Mouse (Mus musculus): ENCODE measurements at regions not wholly inside any gene's neighbourhood (a gene's known extent, or its start where the extent isn't known, plus 50 kb on each side); places are given as distances from the start of the nearest gene placed in this dataset.

DNA sequence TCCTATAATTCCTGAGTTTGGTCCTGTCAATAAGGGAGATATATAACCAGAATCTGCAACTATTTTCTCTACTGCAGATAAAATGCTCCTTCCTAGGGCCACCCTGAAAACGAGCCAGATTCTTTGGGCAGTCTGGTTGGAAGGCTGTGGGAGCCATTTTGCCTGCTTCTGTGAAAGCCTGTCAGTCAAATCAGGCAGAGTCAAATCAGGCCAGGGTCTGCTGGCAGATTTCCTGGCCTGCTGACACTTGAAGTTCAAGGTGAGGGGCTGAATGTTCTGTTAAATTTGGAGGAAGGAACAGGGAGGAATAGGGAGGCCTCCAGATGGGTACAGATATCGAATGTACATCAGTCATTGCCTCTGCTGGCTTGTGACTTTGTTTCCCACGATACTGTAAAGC is 206.0 kb upstream of the Pkn2 start:
- Histone ChIP-seq H3K9me3 (ENCODE audit: low read length) (no peaks in the 10 kb centered on the region), H3K36me3 (replicated peaks; ENCODE audit: insufficient read depth, low read length) (no peaks in the 10 kb centered on the region), H3K9ac (replicated peaks) (no peak overlapping the region), H3K4me1 (ENCODE audit: insufficient read depth) (no peaks in the 10 kb centered on the region), H3K27ac (ENCODE audit: low read depth) (no peak overlapping the region), H3K4me3 (ENCODE audit: low read depth, low read length) (no peak overlapping the region), H3K27me3 (ENCODE audit: insufficient read depth, low read length) (no peaks in the 10 kb centered on the region), H3K4me2 (ENCODE audit: low read depth, low read length) (no peak overlapping the region)
- TF ChIP-seq EP300 (IDR thresholded peaks at IDR 0.05; ENCODE audit: low read depth) (no peak), CTCF (IDR thresholded peaks at IDR 0.05; ENCODE audit: low read depth) (no peak)
- no peak for ATAC-seq
- no peak for DNase-seq
- WGBS (ENCODE audit: insufficient replicate concordance) = 63% methylated on average over 3 of the region's 3 CpGs

DNA sequence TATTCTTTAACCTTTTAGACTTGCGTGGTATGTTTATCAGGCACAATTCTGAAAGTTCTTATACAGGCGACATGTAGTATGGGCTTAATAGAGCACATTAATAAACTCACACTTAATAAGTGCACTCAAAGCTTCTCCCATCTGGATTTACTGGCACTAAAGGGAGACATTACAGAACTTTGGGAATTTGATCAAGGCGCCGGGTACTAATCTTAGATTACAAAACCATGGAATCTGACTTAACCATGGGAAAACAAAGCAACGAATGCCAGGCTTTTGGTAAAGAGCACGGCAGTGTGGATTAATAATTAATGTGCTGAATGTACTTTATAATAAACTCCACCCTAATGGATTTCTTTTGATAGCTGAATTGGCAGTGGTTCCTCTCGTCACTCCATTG is 196.5 kb upstream of the Pkn2 start:
- H3K4me3 ChIP-seq (ENCODE audit: low read depth, low read length) = no peak overlapping the region
- ATAC-seq (no peak), DNase-seq (no peak)
- H3K27me3 ChIP-seq (ENCODE audit: insufficient read depth, low read length) = no peaks in the 10 kb centered on the region
- no peaks in the 10 kb centered on the region for H3K4me1 ChIP-seq (ENCODE audit: insufficient read depth)
- WGBS (ENCODE audit: insufficient replicate concordance) = 77% methylated on average over 7 of the region's 7 CpGs
- no peaks in the 10 kb centered on the region for H3K36me3 ChIP-seq (replicated peaks; ENCODE audit: insufficient read depth, low read length)
- no peak overlapping the region for H3K4me2 ChIP-seq (ENCODE audit: low read depth, low read length)
- H3K9ac ChIP-seq (replicated peaks) = no peak overlapping the region
- no peak overlapping the region for H3K27ac ChIP-seq (ENCODE audit: low read depth)
- no peaks in the 10 kb centered on the region for H3K9me3 ChIP-seq (ENCODE audit: low read length)
- TF ChIP-seq CTCF (IDR thresholded peaks at IDR 0.05; ENCODE audit: low read depth) (no peak), EP300 (IDR thresholded peaks at IDR 0.05; ENCODE audit: low read depth) (no peak)

DNA sequence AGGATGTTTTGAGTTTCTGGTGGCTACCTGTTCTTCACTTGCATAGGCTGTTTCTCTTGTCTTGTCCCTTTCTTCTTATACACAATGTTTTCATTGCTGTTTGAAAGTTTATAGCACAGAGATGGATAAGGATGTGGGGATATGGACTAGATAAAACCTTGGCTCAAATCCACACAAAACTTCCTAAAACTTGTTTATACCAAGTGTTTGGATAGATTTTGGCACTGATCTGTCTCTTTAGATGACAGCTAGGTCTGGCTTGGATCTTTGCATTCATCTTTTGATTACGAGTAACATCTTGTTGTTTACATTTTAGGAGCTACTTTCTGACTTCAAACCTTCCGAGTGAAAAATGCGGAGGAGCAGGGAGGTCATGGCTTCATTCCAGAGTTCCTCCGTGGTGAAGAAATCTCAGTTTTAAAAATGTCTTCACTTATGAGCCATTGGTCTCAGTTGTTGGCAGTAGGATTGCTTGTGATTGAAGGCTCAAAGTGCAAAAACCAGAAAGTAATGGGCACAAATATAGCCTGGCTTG is 190.1 kb upstream of the Pkn2 start:
- ATAC-seq (no peak), DNase-seq (no peak)
- Histone ChIP-seq H3K4me3 (ENCODE audit: low read depth, low read length) (no peak overlapping the region), H3K4me1 (ENCODE audit: insufficient read depth) (no peaks in the 10 kb centered on the region), H3K9me3 (ENCODE audit: low read length) (no peaks in the 10 kb centered on the region), H3K36me3 (replicated peaks; ENCODE audit: insufficient read depth, low read length) (no peaks in the 10 kb centered on the region), H3K27me3 (ENCODE audit: insufficient read depth, low read length) (no peaks in the 10 kb centered on the region), H3K4me2 (ENCODE audit: low read depth, low read length) (no peak overlapping the region), H3K27ac (ENCODE audit: low read depth) (no peak overlapping the region), H3K9ac (replicated peaks) (no peak overlapping the region)
- no peak for TF ChIP-seq CTCF (IDR thresholded peaks at IDR 0.05; ENCODE audit: low read depth)
- TF ChIP-seq EP300 (IDR thresholded peaks at IDR 0.05; ENCODE audit: low read depth) = no peak
- WGBS (ENCODE audit: insufficient replicate concordance) = 76% methylated on average over 4 of the region's 4 CpGs

DNA sequence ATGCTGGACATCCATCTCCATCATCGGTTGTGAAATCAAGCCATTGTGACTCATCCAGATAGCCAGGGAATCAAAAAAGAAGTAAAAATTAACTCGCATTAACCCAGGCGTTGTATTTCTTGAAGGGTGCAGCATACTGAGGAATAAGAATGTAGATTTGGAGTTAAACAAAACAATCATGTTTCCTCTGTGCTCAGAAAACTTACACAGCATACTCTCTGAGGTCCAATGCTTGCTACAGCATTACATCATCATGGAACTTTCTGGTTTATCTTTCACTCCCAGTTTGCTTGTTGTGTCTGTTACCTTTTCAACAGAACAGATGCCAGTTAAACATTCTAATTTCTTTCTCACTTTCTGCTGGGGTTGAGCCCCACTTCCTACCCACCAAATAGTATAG is 173.1 kb upstream of the Pkn2 start:
- DNase-seq = no peak
- Histone ChIP-seq H3K9me3 (ENCODE audit: low read length) (no peaks in the 10 kb centered on the region), H3K4me2 (ENCODE audit: low read depth, low read length) (no peak overlapping the region), H3K27me3 (ENCODE audit: insufficient read depth, low read length) (no peaks in the 10 kb centered on the region), H3K27ac (ENCODE audit: low read depth) (no peak overlapping the region), H3K9ac (replicated peaks) (no peak overlapping the region), H3K36me3 (replicated peaks; ENCODE audit: insufficient read depth, low read length) (no peaks in the 10 kb centered on the region), H3K4me3 (ENCODE audit: low read depth, low read length) (no peak overlapping the region), H3K4me1 (ENCODE audit: insufficient read depth) (no peaks in the 10 kb centered on the region)
- TF ChIP-seq CTCF (IDR thresholded peaks at IDR 0.05; ENCODE audit: low read depth) = no peak
- no peak for TF ChIP-seq EP300 (IDR thresholded peaks at IDR 0.05; ENCODE audit: low read depth)
- ATAC-seq = no peak
- 78% methylated on average over 3 of the region's 3 CpGs for WGBS (ENCODE audit: insufficient replicate concordance)

DNA sequence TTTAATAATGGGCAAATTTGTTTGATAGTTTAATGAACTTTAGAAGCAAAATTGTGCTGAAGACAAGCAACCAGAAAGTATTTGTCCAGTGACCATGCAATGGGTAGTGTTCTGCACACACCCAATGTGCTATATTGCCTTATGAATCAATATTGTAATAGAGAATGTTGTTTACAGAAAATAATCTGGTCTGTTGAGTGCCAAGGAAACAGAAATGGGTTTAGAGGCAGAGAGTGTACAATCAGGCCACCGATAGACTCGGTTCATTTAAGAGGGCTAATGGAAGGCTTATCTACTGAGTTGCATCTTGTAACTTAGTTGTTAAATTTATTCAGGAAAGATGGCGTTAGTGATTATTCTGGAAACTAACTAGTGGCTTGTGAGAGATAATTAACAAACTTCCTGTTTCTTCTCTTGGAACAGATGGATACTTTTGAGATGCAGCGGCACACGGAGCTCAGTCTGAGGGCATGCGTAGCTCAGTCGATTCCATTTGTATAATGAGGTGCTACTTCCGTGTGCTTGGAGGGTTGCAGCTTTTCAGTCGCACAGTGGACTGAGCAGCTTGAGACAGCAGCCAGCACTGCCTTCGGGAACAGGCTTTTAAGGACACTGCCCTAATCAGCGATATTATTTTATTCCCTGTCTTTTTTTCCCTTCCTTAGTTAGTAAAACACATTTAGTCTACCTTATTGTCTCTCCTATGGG is 171.6 kb upstream of the Pkn2 start:
- Histone ChIP-seq H3K9ac (replicated peaks) (no peak overlapping the region), H3K4me1 (ENCODE audit: insufficient read depth) (no peaks in the 10 kb centered on the region), H3K9me3 (ENCODE audit: low read length) (no peaks in the 10 kb centered on the region), H3K36me3 (replicated peaks; ENCODE audit: insufficient read depth, low read length) (no peaks in the 10 kb centered on the region), H3K27me3 (ENCODE audit: insufficient read depth, low read length) (no peaks in the 10 kb centered on the region), H3K4me2 (ENCODE audit: low read depth, low read length) (no peak overlapping the region), H3K27ac (ENCODE audit: low read depth) (no peak overlapping the region), H3K4me3 (ENCODE audit: low read depth, low read length) (no peak overlapping the region)
- no peak for TF ChIP-seq CTCF (IDR thresholded peaks at IDR 0.05; ENCODE audit: low read depth)
- no peak for TF ChIP-seq EP300 (IDR thresholded peaks at IDR 0.05; ENCODE audit: low read depth)
- DNase-seq (no peak), ATAC-seq (no peak)
- 49% methylated on average over 11 of the region's 11 CpGs for WGBS (ENCODE audit: insufficient replicate concordance)

DNA sequence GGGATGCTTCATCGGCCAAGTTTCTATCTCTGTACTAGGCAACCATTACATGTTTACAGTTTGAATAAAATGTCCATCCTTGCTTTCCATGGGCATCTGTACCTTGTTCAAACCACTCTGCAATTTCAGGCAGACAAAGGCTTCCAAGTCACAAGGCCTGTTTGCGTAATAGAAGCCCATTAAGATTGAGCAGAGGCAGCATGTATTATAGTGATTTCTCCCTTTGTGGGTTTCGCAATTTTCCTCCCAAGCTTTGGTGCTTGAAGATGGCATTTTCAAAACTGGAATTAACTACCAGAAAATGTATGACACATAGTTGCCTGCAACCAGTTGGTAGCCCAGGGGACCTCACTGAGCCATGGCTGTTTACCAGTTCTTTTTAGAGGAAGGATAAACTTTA is 158.9 kb upstream of the Pkn2 start:
- Histone ChIP-seq H3K27ac (ENCODE audit: low read depth) (no peak overlapping the region), H3K4me1 (ENCODE audit: insufficient read depth) (no peaks in the 10 kb centered on the region), H3K4me2 (ENCODE audit: low read depth, low read length) (no peak overlapping the region), H3K4me3 (ENCODE audit: low read depth, low read length) (no peak overlapping the region), H3K36me3 (replicated peaks; ENCODE audit: insufficient read depth, low read length) (no peaks in the 10 kb centered on the region), H3K9ac (replicated peaks) (no peak overlapping the region), H3K27me3 (ENCODE audit: insufficient read depth, low read length) (no peaks in the 10 kb centered on the region), H3K9me3 (ENCODE audit: low read length) (no peaks in the 10 kb centered on the region)
- DNase-seq = no peak
- 77% methylated on average over 3 of the region's 3 CpGs for WGBS (ENCODE audit: insufficient replicate concordance)
- no peak for ATAC-seq
- no peak for TF ChIP-seq EP300 (IDR thresholded peaks at IDR 0.05; ENCODE audit: low read depth)
- TF ChIP-seq CTCF (IDR thresholded peaks at IDR 0.05; ENCODE audit: low read depth) = no peak

Data from liver, postnatal 0 days (tissue).